Mouse (Mus musculus) liver, embryonic 11.5 days (tissue): ENCODE data around the gene Ebf1. TPM values are rescaled to one million over a fixed set of nuclear protein-coding genes. Genes with fewer than 3 reads are reported as not detected.

ENCODE experiments used
- ATAC-seq: fragments of 200-750 bp; cut with Nextera tagmentation; replicated peaks from 2 replicates; pipeline ENCODE4 v1.8.0; 2017; ENCODE audit warnings: moderate number of reproducible peaks, mild to moderate bottlenecking, moderate TSS enrichment, moderate library complexity; ENCODE audit not compliant: low FRiP score
- DNase-seq: peaks from one replicate; pipeline ENCODE4 v3.0.0-alpha.2; 2017; ENCODE audit warnings: low spot score
- H3K27ac ChIP-seq: fragments of 300-500 bp; sonication (generic); 2 replicates; pipeline ENCODE4 v1.5.1; 2014; ENCODE audit warnings: mild to moderate bottlenecking, low read depth, low read length, control low read depth
- H3K27me3 ChIP-seq: fragments of 300-500 bp; sonication (generic); replicated peaks from 2 replicates; pipeline ENCODE4 v1.6.1; 2014; ENCODE audit warnings: low read length, mixed read lengths; ENCODE audit not compliant: control insufficient read depth, insufficient read depth
- H3K36me3 ChIP-seq: fragments of 300-500 bp; sonication (generic); 2 replicates; pipeline ENCODE4 v1.6.1; 2014; ENCODE audit warnings: mild to moderate bottlenecking, low read length, moderate library complexity, mixed read lengths; ENCODE audit not compliant: control insufficient read depth, insufficient read depth
- H3K4me1 ChIP-seq: fragments of 300-500 bp; sonication (generic); replicated peaks from 2 replicates; pipeline ENCODE4 v1.6.1; 2014; ENCODE audit warnings: low read length, mixed read lengths; ENCODE audit not compliant: control insufficient read depth, insufficient read depth
- H3K4me2 ChIP-seq: fragments of 300-500 bp; sonication (generic); 2 replicates; pipeline ENCODE4 v1.6.1; 2014; ENCODE audit warnings: mild to moderate bottlenecking, control low read depth, moderate library complexity
- H3K4me3 ChIP-seq: fragments of 300-500 bp; sonication (generic); 2 replicates; pipeline ENCODE4 v1.5.1; 2014; ENCODE audit warnings: low read depth, low read length, control low read depth
- H3K9ac ChIP-seq: fragments of 300-500 bp; sonication (generic); 2 replicates; pipeline ENCODE4 v1.6.1; 2014; ENCODE audit warnings: low read depth, low read length, control low read depth
- H3K9me3 ChIP-seq: fragments of 300-500 bp; sonication (generic); 2 replicates; pipeline ENCODE4 v1.6.1; 2016; ENCODE audit warnings: low read length, inconsistent platforms, mixed read lengths; ENCODE audit not compliant: control insufficient read depth
- WGBS: fragments of 180-500 bp; shearing (Covaris S2); extraction: QIAGEN DNeasy Blood & Tissue Kit; methylation state at CpG from one replicate; pipeline ENCODE4 v1.1.7; 2014; 5-methylcytosine and 5-hydroxymethylcytosine counted together
- polyA plus RNA-seq: library from polyadenylated mRNA; unstranded; fragments of >200 nt; fragmentation: Nextera tagmentation; extraction: Ambion mirVana; gene quantifications from 2 replicates; pipeline ENCODE4 v1.2.1, GENCODE M21; 2014

Gene Ebf1
- polyA plus RNA-seq, 1 experiment from 2014 or later, result 0.99 TPM

DNA sequence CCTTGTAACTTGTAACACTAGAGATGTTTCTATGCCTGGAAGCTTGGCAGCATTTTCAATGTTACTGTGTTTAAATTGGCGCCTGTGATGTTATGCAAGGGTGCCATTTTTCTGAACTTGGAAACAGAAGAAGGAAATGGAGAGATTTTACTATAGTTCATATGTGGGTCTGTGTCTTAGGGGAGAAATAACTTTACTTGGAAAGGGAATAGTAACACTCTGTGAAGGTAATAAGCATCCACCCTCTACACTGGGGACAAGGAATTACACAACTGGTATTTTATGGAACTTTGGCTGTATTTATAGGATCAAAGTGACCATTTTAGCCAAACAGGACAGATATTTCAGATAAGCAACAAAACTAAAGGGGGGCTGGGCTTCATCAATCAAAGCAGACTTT lies 278.8 kb downstream of the Ebf1 start:
- Histone ChIP-seq H3K4me3 (no peak overlapping the region), H3K36me3 (no peaks in the 10 kb centered on the region), H3K27me3 (no peaks in the 10 kb centered on the region), H3K4me2 (no peak overlapping the region), H3K27ac (no peak overlapping the region), H3K4me1 (peaks cover 7% of the 10 kb centered on the region), H3K9ac (no peak overlapping the region), H3K9me3 (no peaks in the 10 kb centered on the region)
- ATAC-seq (no peak), DNase-seq (no peak)
- 81% methylated on average over 1 of the region's 1 CpGs for WGBS

DNA sequence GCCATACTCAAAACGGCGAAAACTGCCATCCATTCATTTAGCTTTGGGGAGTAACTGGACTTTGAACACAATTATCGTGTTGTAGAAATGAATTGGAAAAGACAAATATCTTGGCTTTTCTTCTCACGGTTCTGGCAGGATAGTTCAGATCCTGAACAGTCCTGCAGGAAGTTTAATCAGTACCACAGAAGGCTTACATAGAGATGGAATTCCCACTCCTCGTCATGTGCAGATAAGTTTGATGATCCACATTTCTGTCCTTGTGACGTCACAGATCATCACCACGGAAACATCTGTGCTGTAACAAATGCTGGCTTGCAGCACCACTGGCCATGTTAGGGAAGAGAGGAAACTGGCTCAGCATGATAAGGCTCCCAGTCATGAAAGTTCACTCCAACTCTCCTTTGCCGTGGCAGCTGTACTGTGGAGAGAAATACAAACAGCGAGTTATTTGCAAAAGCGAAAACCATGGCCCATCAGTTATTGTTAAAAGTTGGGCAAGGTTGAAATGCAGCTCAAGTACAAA lies 280.1 kb downstream of the Ebf1 start:
- H3K27me3 ChIP-seq, result no peaks in the 10 kb centered on the region
- peak overlapping the region; percentile 53; the same call in 1 of the 2 replicates for H3K27ac ChIP-seq
- H3K4me2 ChIP-seq, result peak overlapping the region; percentile 46
- no peaks in the 10 kb centered on the region for H3K9me3 ChIP-seq
- peaks cover 7% of the 10 kb centered on the region for H3K4me1 ChIP-seq
- H3K4me3 ChIP-seq, result no peak overlapping the region
- H3K36me3 ChIP-seq, result no peaks in the 10 kb centered on the region
- ATAC-seq (peak; percentile 75), DNase-seq (no peak)
- 29% methylated on average over 10 of the region's 10 CpGs for WGBS
- H3K9ac ChIP-seq, result no peak overlapping the region

DNA sequence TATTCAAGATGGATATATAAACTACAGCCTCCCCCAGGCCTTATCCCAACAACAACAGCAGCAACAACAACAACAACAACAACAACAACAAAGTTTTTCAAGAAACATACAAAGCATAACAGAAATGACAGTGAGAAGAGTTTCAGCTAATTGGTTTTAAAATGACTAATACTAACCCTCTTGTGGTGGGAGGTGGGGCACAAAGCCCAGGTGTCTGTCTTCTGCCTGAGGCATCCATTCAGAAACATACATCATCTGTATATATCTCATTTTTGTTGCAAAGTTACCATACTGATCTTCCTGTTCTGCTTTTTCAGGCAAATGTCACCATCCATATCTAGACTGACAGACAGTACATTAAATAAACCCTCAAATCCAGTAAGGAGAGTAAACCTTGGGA lies 282.4 kb downstream of the Ebf1 start:
- Histone ChIP-seq H3K4me3 (no peak overlapping the region), H3K36me3 (no peaks in the 10 kb centered on the region), H3K4me1 (0 out of 2 replicates have a peak, but pooled peaks cover 2% of the 10 kb centered on the region), H3K27me3 (no peaks in the 10 kb centered on the region), H3K4me2 (no peak overlapping the region), H3K9ac (no peak overlapping the region), H3K9me3 (no peaks in the 10 kb centered on the region), H3K27ac (no peak overlapping the region)
- no peak for ATAC-seq
- no peak for DNase-seq

DNA sequence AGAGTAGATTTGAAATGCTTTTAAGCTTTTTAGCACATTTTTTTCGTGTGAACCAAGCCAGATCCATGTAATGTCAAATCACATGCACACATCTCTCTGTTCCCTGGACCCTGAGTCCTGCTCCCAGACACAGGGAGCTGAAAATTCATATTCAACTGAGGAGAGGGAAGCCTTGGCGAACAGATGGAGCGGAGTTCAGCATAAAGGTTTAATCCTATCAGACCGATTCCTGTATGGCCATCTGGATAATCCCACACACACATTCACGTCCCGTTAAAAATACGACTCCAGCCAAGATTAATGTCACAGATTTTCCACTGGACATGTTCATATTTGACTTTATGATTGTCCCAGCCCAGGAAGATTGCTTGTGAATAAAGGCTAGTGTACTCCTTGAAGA lies 282.8 kb downstream of the Ebf1 start:
- 85% methylated on average over 7 of the region's 7 CpGs for WGBS
- Histone ChIP-seq H3K27me3 (no peaks in the 10 kb centered on the region), H3K9ac (no peak overlapping the region), H3K36me3 (no peaks in the 10 kb centered on the region), H3K4me1 (0 out of 2 replicates have a peak, but pooled peaks cover 2% of the 10 kb centered on the region), H3K4me2 (no peak overlapping the region), H3K9me3 (no peaks in the 10 kb centered on the region), H3K27ac (no peak overlapping the region), H3K4me3 (no peak overlapping the region)
- DNase-seq (no peak), ATAC-seq (no peak)

DNA sequence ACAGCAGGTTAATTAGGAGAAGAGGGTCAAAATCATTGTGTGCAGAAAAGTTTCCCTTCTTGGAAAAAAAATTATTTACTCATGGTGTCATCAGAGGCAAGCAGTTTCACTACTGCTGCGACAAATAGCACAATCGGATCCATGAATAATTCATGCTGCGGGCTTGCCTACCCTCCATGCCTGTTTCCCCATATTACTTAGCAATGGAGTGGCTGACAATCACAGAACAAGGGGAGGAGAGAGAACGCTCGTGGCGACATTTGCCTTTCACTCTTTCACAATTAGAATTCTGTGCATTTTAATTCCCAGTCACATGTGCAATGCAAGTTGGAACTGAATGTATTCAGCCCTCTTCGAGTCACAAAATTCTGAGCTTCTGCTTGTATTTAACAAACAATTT lies 283.4 kb downstream of the Ebf1 start:
- 80% methylated on average over 7 of the region's 7 CpGs for WGBS
- H3K36me3 ChIP-seq, result no peaks in the 10 kb centered on the region
- ATAC-seq, result no peak
- DNase-seq, result no peak
- no peak overlapping the region for H3K9ac ChIP-seq
- H3K4me2 ChIP-seq, result no peak overlapping the region
- no peak overlapping the region for H3K4me3 ChIP-seq
- 0 out of 2 replicates have a peak, but pooled peaks cover 2% of the 10 kb centered on the region for H3K4me1 ChIP-seq
- no peaks in the 10 kb centered on the region for H3K9me3 ChIP-seq
- H3K27me3 ChIP-seq, result no peaks in the 10 kb centered on the region
- H3K27ac ChIP-seq, result no peak overlapping the region

DNA sequence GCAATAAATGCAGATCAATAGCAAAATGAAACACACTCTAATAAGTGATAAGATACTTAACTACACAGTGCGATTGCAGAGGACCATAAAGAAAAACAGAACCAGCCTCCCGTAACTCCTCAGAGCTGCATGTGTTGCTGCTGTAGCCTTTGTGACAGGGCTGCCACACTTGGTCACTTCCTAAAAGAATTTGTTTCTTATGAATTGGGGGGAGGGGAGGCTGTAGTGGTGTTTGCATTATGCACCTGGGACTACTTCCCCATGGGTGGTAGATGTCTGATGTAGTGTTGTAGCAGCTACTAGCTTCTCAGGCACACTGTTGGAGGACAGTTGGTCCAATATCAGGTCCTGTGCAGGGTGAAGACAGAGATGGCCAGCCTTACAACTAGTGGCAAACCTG lies 284.6 kb downstream of the Ebf1 start:
- no peak for ATAC-seq
- Histone ChIP-seq H3K4me2 (no peak overlapping the region), H3K4me1 (0 out of 2 replicates have a peak, but pooled peaks cover 2% of the 10 kb centered on the region), H3K27ac (no peak overlapping the region), H3K9me3 (no peaks in the 10 kb centered on the region), H3K4me3 (no peak overlapping the region), H3K36me3 (no peaks in the 10 kb centered on the region), H3K27me3 (no peaks in the 10 kb centered on the region), H3K9ac (no peak overlapping the region)
- WGBS, result 73% methylated on average over 2 of the region's 2 CpGs
- DNase-seq, result no peak

DNA sequence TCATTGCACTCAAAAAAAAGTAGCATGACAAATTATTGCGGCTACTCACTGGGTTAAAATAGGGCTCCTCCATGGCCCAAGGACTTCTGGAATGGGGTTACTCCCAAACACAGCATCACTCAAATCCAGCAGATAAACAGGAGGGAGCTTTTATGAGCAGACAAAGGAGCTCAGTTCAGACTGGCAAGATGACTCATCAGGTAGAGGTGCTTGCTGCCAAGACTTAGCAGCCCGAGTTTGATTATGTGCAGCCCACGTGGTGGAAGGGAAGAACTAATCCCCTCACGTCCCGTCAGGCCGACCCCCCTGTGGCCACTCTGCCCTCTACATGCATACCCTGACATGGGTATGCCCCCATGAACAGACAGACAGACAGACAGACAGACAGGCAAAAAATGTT lies 285.0 kb downstream of the Ebf1 start:
- WGBS, result 64% methylated on average over 6 of the region's 6 CpGs
- no peak for DNase-seq
- Histone ChIP-seq H3K4me2 (no peak overlapping the region), H3K9ac (no peak overlapping the region), H3K4me3 (no peak overlapping the region), H3K27me3 (no peaks in the 10 kb centered on the region), H3K36me3 (no peaks in the 10 kb centered on the region), H3K4me1 (0 out of 2 replicates have a peak, but pooled peaks cover 2% of the 10 kb centered on the region), H3K27ac (no peak overlapping the region), H3K9me3 (no peaks in the 10 kb centered on the region)
- no peak for ATAC-seq

DNA sequence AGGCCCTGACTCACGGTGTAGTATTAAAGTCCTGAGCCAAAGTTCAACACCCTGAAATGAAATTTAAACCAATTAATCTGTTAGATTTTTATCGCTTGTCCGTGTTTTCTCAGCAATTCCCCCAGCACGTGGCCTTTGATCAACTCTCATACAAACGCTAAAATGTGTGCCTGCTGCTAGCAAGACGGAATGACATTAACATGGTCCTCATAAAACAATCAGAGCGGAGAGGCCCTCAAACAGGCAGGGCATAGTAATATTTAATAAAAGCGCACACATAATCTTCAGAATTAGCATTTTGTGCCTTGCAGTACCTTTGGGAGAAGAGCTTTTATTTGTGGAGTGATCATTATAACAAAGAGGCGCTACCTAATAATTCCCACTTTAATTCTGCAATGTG lies 287.0 kb downstream of the Ebf1 start:
- Histone ChIP-seq H3K36me3 (no peaks in the 10 kb centered on the region), H3K9me3 (no peaks in the 10 kb centered on the region), H3K4me3 (no peak overlapping the region), H3K4me1 (no peaks in the 10 kb centered on the region), H3K9ac (no peak overlapping the region), H3K27me3 (no peaks in the 10 kb centered on the region), H3K4me2 (no peak overlapping the region), H3K27ac (no peak overlapping the region)
- no peak for ATAC-seq
- 80% methylated on average over 9 of the region's 9 CpGs for WGBS
- no peak for DNase-seq

DNA sequence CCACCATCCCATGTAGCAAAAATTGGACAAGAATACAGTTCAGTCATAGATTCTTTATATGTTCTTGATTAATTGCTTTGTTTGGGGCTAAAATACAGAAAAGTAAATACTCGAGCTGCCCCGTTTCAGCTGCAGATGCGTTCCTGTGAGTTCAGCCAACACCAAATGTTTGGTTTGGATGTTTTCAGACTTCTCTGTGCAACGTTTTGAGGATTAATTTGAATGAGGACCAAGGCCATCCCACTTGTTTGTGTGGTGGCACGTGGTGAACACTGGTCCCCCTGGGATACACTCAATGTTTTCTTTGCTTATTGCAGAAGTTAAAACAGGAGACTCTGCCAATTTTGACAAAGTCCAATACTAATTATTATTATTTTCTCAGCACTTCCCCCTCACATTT lies 289.3 kb downstream of the Ebf1 start:
- 75% methylated on average over 5 of the region's 5 CpGs for WGBS
- H3K9me3 ChIP-seq, result no peaks in the 10 kb centered on the region
- H3K36me3 ChIP-seq, result no peaks in the 10 kb centered on the region
- ATAC-seq (no peak), DNase-seq (no peak)
- H3K27me3 ChIP-seq, result no peaks in the 10 kb centered on the region
- H3K4me3 ChIP-seq, result no peak overlapping the region
- H3K27ac ChIP-seq, result no peak overlapping the region
- H3K4me1 ChIP-seq, result no peaks in the 10 kb centered on the region
- H3K4me2 ChIP-seq, result no peak overlapping the region
- H3K9ac ChIP-seq, result no peak overlapping the region
